Mouse (Mus musculus): Measurements from ENCODE around the gene Asb2. TPM values are rescaled to one million over a fixed set of nuclear protein-coding genes. Genes with fewer than 3 reads are reported as not detected.

The Asb2 gene
- polyA plus RNA-seq (2015; fragmentation: Nextera tagmentation; extraction: Ambion mirVana) = 0.40 and 0.60 TPM in 2 replicates

GRCm38 (mm10) chr12:103355746-103356414, at the start of gene Asb2:
Asb2 (minus strand) TSS chr12:103356001.
- Histone ChIP-seq H3K9me3 (replicated peaks) (no peaks in the 10 kb centered on the region), H3K9ac (no peak within 1 kb of the TSS), H3K4me2 (no peak within 1 kb of the TSS), H3K27ac (no peak within 1 kb of the TSS), H3K4me1 (peaks cover 7% of the 10 kb centered on the region; the same call in 1 of the 2 replicates), H3K36me3 (ENCODE audit: poor library complexity, severe bottlenecking) (no peaks in the 10 kb centered on the region), H3K4me3 (no peak within 1 kb of the TSS), H3K27me3 (no peaks in the 10 kb centered on the region)
- WGBS = 80% methylated on average over 14 of the region's 14 CpGs
- no peak for ATAC-seq

GRCm38 (mm10) chr12:103404131-103404530, 48.3 kb upstream of the Asb2 start:
- no peak for ATAC-seq
- H3K4me1 ChIP-seq = no peaks in the 10 kb centered on the region
- WGBS = 91% methylated on average over 18 of the region's 18 CpGs

GRCm38 (mm10) chr12:103396751-103397150, 41.0 kb upstream of the Asb2 start:
- H3K4me3 ChIP-seq = no peak overlapping the region
- ATAC-seq = no peak

More at GRCm38 (mm10) chr12:103404131-103404530, 48.3 kb upstream of the Asb2 start:
- Histone ChIP-seq H3K4me2 (no peak overlapping the region), H3K27me3 (no peaks in the 10 kb centered on the region), H3K9ac (no peak overlapping the region), H3K27ac (no peak overlapping the region), H3K36me3 (ENCODE audit: poor library complexity, severe bottlenecking) (peaks cover 73% of the 10 kb centered on the region), H3K4me3 (no peak overlapping the region), H3K9me3 (replicated peaks) (no peaks in the 10 kb centered on the region)

GRCm38 (mm10) chr12:103395486-103396275, 39.9 kb upstream of the Asb2 start:
- Histone ChIP-seq H3K9ac (no peak overlapping the region), H3K4me1 (no peaks in the 10 kb centered on the region), H3K27ac (no peak overlapping the region), H3K4me3 (no peak overlapping the region), H3K9me3 (replicated peaks) (no peaks in the 10 kb centered on the region), H3K27me3 (no peaks in the 10 kb centered on the region), H3K36me3 (ENCODE audit: poor library complexity, severe bottlenecking) (no peaks in the 10 kb centered on the region), H3K4me2 (no peak overlapping the region)
- no peak for ATAC-seq
- 82% methylated on average over 12 of the region's 12 CpGs for WGBS

More at GRCm38 (mm10) chr12:103396751-103397150, 41.0 kb upstream of the Asb2 start:
- Histone ChIP-seq H3K4me2 (no peak overlapping the region), H3K36me3 (ENCODE audit: poor library complexity, severe bottlenecking) (peaks cover 6% of the 10 kb centered on the region; the same call in 1 of the 2 replicates), H3K9me3 (replicated peaks) (no peaks in the 10 kb centered on the region), H3K4me1 (no peaks in the 10 kb centered on the region), H3K27me3 (no peaks in the 10 kb centered on the region), H3K9ac (no peak overlapping the region), H3K27ac (no peak overlapping the region)
- 88% methylated on average over 7 of the region's 7 CpGs for WGBS

GRCm38 (mm10) chr12:103393528-103393927, 37.7 kb upstream of the Asb2 start:
- H3K4me2 ChIP-seq = no peak overlapping the region
- H3K4me1 ChIP-seq = peaks cover 14% of the 10 kb centered on the region
- WGBS = 83% methylated on average over 6 of the region's 6 CpGs
- H3K9ac ChIP-seq = no peak overlapping the region
- no peaks in the 10 kb centered on the region for H3K9me3 ChIP-seq (replicated peaks)
- ATAC-seq = no peak
- H3K36me3 ChIP-seq (ENCODE audit: poor library complexity, severe bottlenecking) = no peaks in the 10 kb centered on the region
- H3K4me3 ChIP-seq = no peak overlapping the region
- H3K27me3 ChIP-seq = no peaks in the 10 kb centered on the region
- H3K27ac ChIP-seq = no peak overlapping the region

- Histone ChIP-seq H3K4me1 (peaks cover 14% of the 10 kb centered on the region), H3K27ac (no peak overlapping the region), H3K27me3 (no peaks in the 10 kb centered on the region), H3K9ac (peak overlapping the region; percentile 16; the same call in 1 of the 2 replicates), H3K9me3 (replicated peaks) (no peaks in the 10 kb centered on the region), H3K4me3 (no peak overlapping the region), H3K36me3 (ENCODE audit: poor library complexity, severe bottlenecking) (no peaks in the 10 kb centered on the region), H3K4me2 (no peak overlapping the region)
- WGBS = 91% methylated on average over 7 of the region's 7 CpGs
- no peak for ATAC-seq
Observed at GRCm38 (mm10) chr12:103391098-103391497, 35.3 kb upstream of the Asb2 start.

- ATAC-seq = no peak
- no peaks in the 10 kb centered on the region for H3K36me3 ChIP-seq (ENCODE audit: poor library complexity, severe bottlenecking)
- H3K27ac ChIP-seq = no peak overlapping the region
- no peaks in the 10 kb centered on the region for H3K27me3 ChIP-seq
- no peak overlapping the region for H3K9ac ChIP-seq
- H3K4me3 ChIP-seq = no peak overlapping the region
- 75% methylated on average over 4 of the region's 4 CpGs for WGBS
- no peaks in the 10 kb centered on the region for H3K9me3 ChIP-seq (replicated peaks)
- H3K4me2 ChIP-seq = 0 out of 2 replicates have a peak overlapping the region, but pooled peaks have one; percentile 10
- peaks cover 14% of the 10 kb centered on the region for H3K4me1 ChIP-seq
Observed at GRCm38 (mm10) chr12:103389982-103390381, 34.2 kb upstream of the Asb2 start.

- peak overlapping the region; percentile 94 for H3K9ac ChIP-seq
- ATAC-seq = no peak
- 53% methylated on average over 2 of the region's 2 CpGs for WGBS
- H3K27ac ChIP-seq = no peak overlapping the region
- no peaks in the 10 kb centered on the region for H3K36me3 ChIP-seq (ENCODE audit: poor library complexity, severe bottlenecking)
- no peaks in the 10 kb centered on the region for H3K27me3 ChIP-seq
- peak overlapping the region; percentile 87 for H3K4me2 ChIP-seq
- H3K4me1 ChIP-seq = peaks cover 14% of the 10 kb centered on the region
- peak overlapping the region; percentile 77 for H3K4me3 ChIP-seq
- no peaks in the 10 kb centered on the region for H3K9me3 ChIP-seq (replicated peaks)
Observed at GRCm38 (mm10) chr12:103389348-103389727, 33.5 kb upstream of the Asb2 start.

GRCm38 (mm10) chr12:103388505-103389347, 32.9 kb upstream of the Asb2 start, which contains the start of gene Otub2:
Otub2 (plus strand) TSS chr12:103388682.
- peak within 1 kb of the TSS; percentile 42; the same call in 1 of the 2 replicates for H3K27ac ChIP-seq
- peak within 1 kb of the TSS; percentile 87 for H3K4me2 ChIP-seq
- H3K9me3 ChIP-seq (replicated peaks) = no peaks in the 10 kb centered on the region
- peak within 1 kb of the TSS; percentile 94 for H3K9ac ChIP-seq
- H3K4me1 ChIP-seq = peaks cover 14% of the 10 kb centered on the region
- no peaks in the 10 kb centered on the region for H3K36me3 ChIP-seq (ENCODE audit: poor library complexity, severe bottlenecking)
- WGBS = under 1% methylated on average over 57 of the region's 58 CpGs
- peak within 1 kb of the TSS; percentile 77 for H3K4me3 ChIP-seq
- ATAC-seq = peak; percentile 100
- H3K27me3 ChIP-seq = no peaks in the 10 kb centered on the region

- Histone ChIP-seq H3K27me3 (no peaks in the 10 kb centered on the region), H3K36me3 (ENCODE audit: poor library complexity, severe bottlenecking) (no peaks in the 10 kb centered on the region), H3K4me3 (no peak overlapping the region), H3K9me3 (replicated peaks) (no peaks in the 10 kb centered on the region; the same call in 1 of the 2 replicates), H3K9ac (no peak overlapping the region), H3K4me1 (peaks cover 8% of the 10 kb centered on the region; the same call in 1 of the 2 replicates), H3K27ac (no peak overlapping the region), H3K4me2 (no peak overlapping the region)
- ATAC-seq = no peak
- WGBS = 85% methylated on average over 4 of the region's 4 CpGs
Observed at GRCm38 (mm10) chr12:103380226-103380625, 24.4 kb upstream of the Asb2 start.

- H3K4me3 ChIP-seq = no peak overlapping the region
- H3K4me1 ChIP-seq = peaks cover 8% of the 10 kb centered on the region; the same call in 1 of the 2 replicates
- H3K4me2 ChIP-seq = no peak overlapping the region
- no peaks in the 10 kb centered on the region for H3K27me3 ChIP-seq
- H3K9me3 ChIP-seq (replicated peaks) = no peaks in the 10 kb centered on the region; the same call in 1 of the 2 replicates
- H3K9ac ChIP-seq = no peak overlapping the region
- H3K36me3 ChIP-seq (ENCODE audit: poor library complexity, severe bottlenecking) = no peaks in the 10 kb centered on the region
- H3K27ac ChIP-seq = peak overlapping the region; percentile 45
- 57% methylated on average over 4 of the region's 4 CpGs for WGBS
- ATAC-seq = peak; percentile 54
Observed at GRCm38 (mm10) chr12:103376774-103377173, 21.0 kb upstream of the Asb2 start.
